Mouse (Mus musculus): ENCODE data around the gene Mrgprx1.

DNA sequence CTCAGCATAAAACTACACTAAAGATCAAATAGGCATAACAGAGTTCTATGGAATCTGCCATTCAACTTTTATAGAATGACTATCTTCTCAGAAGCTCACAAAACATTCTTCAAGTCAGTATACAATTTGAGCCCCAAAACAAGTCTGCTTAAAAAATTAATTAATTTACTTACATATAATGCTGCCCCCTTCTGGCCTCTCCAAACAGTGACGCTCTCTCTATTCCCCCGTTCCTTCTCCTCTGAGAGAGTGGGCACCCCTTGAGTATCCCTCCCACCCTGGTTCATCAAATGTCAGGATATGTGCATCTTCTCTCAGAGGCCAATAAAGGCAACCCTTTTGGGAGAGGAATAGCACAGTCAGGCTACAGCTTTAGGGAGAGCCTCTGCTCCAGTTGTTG lies 9.5 kb downstream of the Mrgprx1 start:
- TF ChIP-seq POLR2A (IDR thresholded peaks at IDR 0.05; ENCODE audit: low read depth, low read length) (no peak), CTCF (conservative IDR thresholded peaks at IDR 0.05; ENCODE audit: insufficient read depth, insufficient read length, low read depth, low read length) (no peak)

Data from kidney, adult 2 months (tissue).